Mouse (Mus musculus): ENCODE measurements around the gene Nwd2. TPM values are rescaled to one million over a fixed set of nuclear protein-coding genes. Genes with fewer than 3 reads are reported as not detected.

Nwd2 gene
- polyA plus RNA-seq, 1 experiment from 2014 or later, result 0.23 TPM

DNA sequence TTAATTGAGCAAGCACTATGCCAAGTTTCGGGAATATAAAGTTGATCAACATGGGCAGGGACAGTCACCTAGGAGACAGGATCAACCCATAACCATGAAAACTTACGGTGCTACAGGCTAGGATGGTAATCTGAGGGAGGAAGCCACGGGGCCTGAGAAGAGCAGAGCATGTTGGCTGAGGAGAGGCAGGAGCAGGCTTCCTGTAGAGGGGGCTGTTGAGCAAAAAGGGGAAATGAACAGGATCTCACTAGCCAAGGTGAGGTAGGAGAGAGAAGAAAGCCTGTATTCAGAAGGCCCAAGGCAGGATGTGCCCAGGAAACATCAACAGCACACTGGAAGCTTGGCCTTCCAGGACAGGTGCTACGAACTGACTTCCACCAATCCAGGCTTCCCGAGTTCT, 172.3 kb downstream of the Nwd2 start:
- Histone ChIP-seq H3K36me3 (ENCODE audit: control insufficient read depth, insufficient read depth, low read length) (no peaks in the 10 kb centered on the region), H3K9me3 (ENCODE audit: control insufficient read depth, low read length) (no peaks in the 10 kb centered on the region), H3K4me1 (ENCODE audit: control insufficient read depth, insufficient read depth, low read length) (peaks cover 39% of the 10 kb centered on the region), H3K27ac (ENCODE audit: low read length) (no peak overlapping the region), H3K9ac (ENCODE audit: low read depth, low read length) (no peak overlapping the region), H3K4me3 (ENCODE audit: low read length) (no peak overlapping the region), H3K4me2 (ENCODE audit: low read depth, low read length) (no peak overlapping the region), H3K27me3 (replicated peaks; ENCODE audit: control insufficient read depth, insufficient read depth, low read length) (no peaks in the 10 kb centered on the region)
- WGBS, result 84% methylated on average over 5 of the region's 5 CpGs
- no peak for ATAC-seq

DNA sequence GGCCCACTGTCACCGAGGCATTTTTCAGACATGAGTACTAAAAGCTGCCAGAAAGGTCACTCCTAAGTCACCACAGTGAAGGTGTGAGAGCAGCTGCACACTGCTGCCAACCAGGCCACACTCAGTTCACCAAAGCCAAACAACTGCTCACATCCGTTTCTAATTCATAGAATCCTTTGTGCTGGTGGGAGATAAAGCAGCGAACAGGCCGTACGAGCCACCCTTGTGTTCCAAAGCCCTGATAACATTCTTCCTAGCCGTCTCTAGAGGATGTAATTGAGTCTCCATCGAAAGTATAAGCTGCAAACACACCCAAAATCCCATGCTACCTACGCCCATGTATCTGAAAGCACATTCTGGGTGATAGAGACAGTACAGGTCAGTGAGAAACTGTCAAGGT, 173.0 kb downstream of the Nwd2 start:
- Histone ChIP-seq H3K9me3 (ENCODE audit: control insufficient read depth, low read length) (no peaks in the 10 kb centered on the region), H3K4me2 (ENCODE audit: low read depth, low read length) (no peak overlapping the region), H3K9ac (ENCODE audit: low read depth, low read length) (no peak overlapping the region), H3K36me3 (ENCODE audit: control insufficient read depth, insufficient read depth, low read length) (no peaks in the 10 kb centered on the region), H3K4me3 (ENCODE audit: low read length) (no peak overlapping the region), H3K27me3 (replicated peaks; ENCODE audit: control insufficient read depth, insufficient read depth, low read length) (no peaks in the 10 kb centered on the region), H3K27ac (ENCODE audit: low read length) (peak overlapping the region; percentile 22), H3K4me1 (ENCODE audit: control insufficient read depth, insufficient read depth, low read length) (peaks cover 44% of the 10 kb centered on the region)
- ATAC-seq, result no peak
- WGBS, result 49% methylated on average over 8 of the region's 8 CpGs

- H3K9me3 ChIP-seq (ENCODE audit: control insufficient read depth, low read length), result no peaks in the 10 kb centered on the region
- no peaks in the 10 kb centered on the region for H3K27me3 ChIP-seq (replicated peaks; ENCODE audit: control insufficient read depth, insufficient read depth, low read length)
- no peaks in the 10 kb centered on the region for H3K36me3 ChIP-seq (ENCODE audit: control insufficient read depth, insufficient read depth, low read length)
- H3K27ac ChIP-seq (ENCODE audit: low read length), result peak overlapping the region; percentile 76
- no peak overlapping the region for H3K4me3 ChIP-seq (ENCODE audit: low read length)
- H3K9ac ChIP-seq (ENCODE audit: low read depth, low read length), result peak overlapping the region; percentile 19; the same call in 1 of the 2 replicates
- peaks cover 49% of the 10 kb centered on the region for H3K4me1 ChIP-seq (ENCODE audit: control insufficient read depth, insufficient read depth, low read length)
- peak; percentile 86 for ATAC-seq
- WGBS, result 44% methylated on average over 10 of the region's 10 CpGs
- H3K4me2 ChIP-seq (ENCODE audit: low read depth, low read length), result peak overlapping the region; percentile 37
These were observed 174.7 kb downstream of the Nwd2 start for GRCm38 (mm10) chr5:63823362-63824332.

DNA sequence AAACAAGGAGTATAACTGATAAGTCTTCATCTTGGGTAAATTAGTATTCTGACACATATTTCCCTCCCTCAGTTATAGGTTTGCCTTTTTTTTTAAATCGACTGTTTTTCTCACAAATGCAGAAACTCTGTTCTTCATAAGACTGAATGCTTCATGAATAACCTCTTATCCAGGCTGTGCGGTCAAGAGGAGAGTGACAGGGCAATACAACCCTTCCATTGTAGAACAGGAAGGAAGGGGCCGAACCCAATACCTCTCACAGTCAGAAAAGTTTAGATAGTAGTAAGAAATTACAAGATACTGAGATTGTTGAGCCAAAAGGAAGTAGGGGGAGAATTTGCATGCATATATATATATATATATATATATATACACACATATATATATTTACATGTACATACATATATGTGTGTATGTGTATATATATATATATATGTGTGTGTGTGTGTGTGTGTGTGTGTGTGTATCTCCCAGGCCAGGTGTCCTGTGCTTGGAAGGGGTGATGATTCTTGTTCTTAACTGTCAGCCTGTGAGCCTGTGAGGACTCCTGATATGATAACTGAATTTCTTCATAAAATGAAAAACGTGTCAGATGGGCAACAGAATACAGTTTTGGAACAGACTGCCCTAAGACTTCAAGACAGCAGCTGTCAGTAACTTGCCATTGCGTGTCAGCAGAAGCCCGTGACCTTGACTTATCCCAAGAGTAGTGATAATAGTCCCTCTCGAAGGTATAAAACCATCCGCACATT, 175.9 kb downstream of the Nwd2 start:
- peak overlapping the region; percentile 37; the same call in 1 of the 2 replicates for H3K4me2 ChIP-seq (ENCODE audit: low read depth, low read length)
- no peak overlapping the region for H3K4me3 ChIP-seq (ENCODE audit: low read length)
- ATAC-seq, result no peak
- no peaks in the 10 kb centered on the region for H3K9me3 ChIP-seq (ENCODE audit: control insufficient read depth, low read length)
- no peaks in the 10 kb centered on the region for H3K36me3 ChIP-seq (ENCODE audit: control insufficient read depth, insufficient read depth, low read length)
- H3K27me3 ChIP-seq (replicated peaks; ENCODE audit: control insufficient read depth, insufficient read depth, low read length), result no peaks in the 10 kb centered on the region
- no peak overlapping the region for H3K9ac ChIP-seq (ENCODE audit: low read depth, low read length)
- H3K4me1 ChIP-seq (ENCODE audit: control insufficient read depth, insufficient read depth, low read length), result peaks cover 45% of the 10 kb centered on the region
- H3K27ac ChIP-seq (ENCODE audit: low read length), result peak overlapping the region; percentile 76
- 68% methylated on average over 8 of the region's 8 CpGs for WGBS

DNA sequence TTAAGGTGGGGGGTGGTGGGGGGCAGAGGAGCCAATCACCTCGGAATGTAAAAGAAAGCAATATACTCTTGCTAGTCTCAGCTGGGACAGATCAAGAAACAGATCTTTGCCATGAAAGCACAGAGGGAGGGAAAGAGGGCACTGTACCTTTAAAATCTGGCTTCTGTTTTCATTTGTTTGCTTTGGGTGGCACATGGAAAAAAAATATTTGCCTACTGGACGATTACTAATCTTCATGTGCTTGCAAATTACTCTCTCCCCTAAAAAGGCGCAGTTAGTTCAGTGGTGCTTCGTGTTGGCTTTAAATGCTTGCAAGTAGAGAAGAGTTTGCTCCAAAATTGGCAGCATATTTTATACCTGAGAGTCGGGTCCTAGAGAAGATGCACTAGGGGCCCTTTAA, 177.0 kb downstream of the Nwd2 start:
- Histone ChIP-seq H3K27me3 (replicated peaks; ENCODE audit: control insufficient read depth, insufficient read depth, low read length) (no peaks in the 10 kb centered on the region), H3K4me1 (ENCODE audit: control insufficient read depth, insufficient read depth, low read length) (peaks cover 49% of the 10 kb centered on the region), H3K9ac (ENCODE audit: low read depth, low read length) (no peak overlapping the region), H3K36me3 (ENCODE audit: control insufficient read depth, insufficient read depth, low read length) (no peaks in the 10 kb centered on the region), H3K4me3 (ENCODE audit: low read length) (no peak overlapping the region), H3K4me2 (ENCODE audit: low read depth, low read length) (0 out of 2 replicates have a peak overlapping the region, but pooled peaks have one; percentile 12), H3K9me3 (ENCODE audit: control insufficient read depth, low read length) (no peaks in the 10 kb centered on the region), H3K27ac (ENCODE audit: low read length) (peak overlapping the region; percentile 37)
- WGBS, result 44% methylated on average over 5 of the region's 5 CpGs
- ATAC-seq, result no peak

- Histone ChIP-seq H3K4me2 (ENCODE audit: low read depth, low read length) (no peak overlapping the region), H3K9me3 (ENCODE audit: control insufficient read depth, low read length) (no peaks in the 10 kb centered on the region), H3K36me3 (ENCODE audit: control insufficient read depth, insufficient read depth, low read length) (no peaks in the 10 kb centered on the region), H3K4me3 (ENCODE audit: low read length) (no peak overlapping the region), H3K27ac (ENCODE audit: low read length) (peak overlapping the region; percentile 29), H3K27me3 (replicated peaks; ENCODE audit: control insufficient read depth, insufficient read depth, low read length) (no peaks in the 10 kb centered on the region), H3K4me1 (ENCODE audit: control insufficient read depth, insufficient read depth, low read length) (peaks cover 43% of the 10 kb centered on the region), H3K9ac (ENCODE audit: low read depth, low read length) (no peak overlapping the region)
- no peak for ATAC-seq
- WGBS, result 30% methylated on average over 6 of the region's 6 CpGs
These were observed 178.1 kb downstream of the Nwd2 start for GRCm38 (mm10) chr5:63827006-63827405.

DNA sequence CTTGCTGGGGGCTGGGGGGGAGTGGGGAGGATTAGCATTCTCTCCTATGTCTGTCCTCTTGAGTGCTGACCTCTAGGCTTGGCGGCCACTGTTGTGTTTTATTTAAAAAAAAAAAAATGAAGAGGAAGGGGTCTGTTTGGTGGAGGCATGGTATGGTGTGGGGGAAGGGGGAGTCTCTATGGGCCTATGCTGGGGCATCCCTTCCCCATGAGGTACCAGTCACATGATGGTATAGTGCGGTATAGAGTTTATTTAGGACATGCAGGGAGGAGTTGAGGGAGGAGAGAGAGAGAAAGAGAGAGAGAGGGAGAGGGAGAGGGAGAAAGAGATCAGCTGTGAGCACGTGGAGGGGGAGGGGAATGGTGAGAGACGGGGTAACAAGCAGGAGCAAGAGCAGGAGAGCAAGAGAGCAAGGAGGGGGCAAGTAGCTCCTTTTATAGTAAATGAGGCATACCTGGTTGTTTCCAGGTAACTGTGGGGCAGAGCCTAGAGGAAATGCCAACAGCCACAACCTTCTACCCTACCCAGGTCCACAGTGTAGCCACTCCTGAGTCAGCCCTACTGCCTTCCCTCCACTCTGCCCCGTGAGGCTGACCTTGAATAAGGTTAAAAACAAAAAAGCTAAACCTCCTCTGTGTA, 178.6 kb downstream of the Nwd2 start:
- H3K4me2 ChIP-seq (ENCODE audit: low read depth, low read length), result no peak overlapping the region
- no peak for ATAC-seq
- H3K4me1 ChIP-seq (ENCODE audit: control insufficient read depth, insufficient read depth, low read length), result peaks cover 40% of the 10 kb centered on the region
- H3K9ac ChIP-seq (ENCODE audit: low read depth, low read length), result no peak overlapping the region
- H3K4me3 ChIP-seq (ENCODE audit: low read length), result no peak overlapping the region
- peak overlapping the region; percentile 1; the same call in 1 of the 2 replicates for H3K27ac ChIP-seq (ENCODE audit: low read length)
- no peaks in the 10 kb centered on the region for H3K9me3 ChIP-seq (ENCODE audit: control insufficient read depth, low read length)
- H3K36me3 ChIP-seq (ENCODE audit: control insufficient read depth, insufficient read depth, low read length), result no peaks in the 10 kb centered on the region
- H3K27me3 ChIP-seq (replicated peaks; ENCODE audit: control insufficient read depth, insufficient read depth, low read length), result no peaks in the 10 kb centered on the region
- WGBS, result 48% methylated on average over 5 of the region's 5 CpGs

GRCm38 (mm10) chr5:63828380-63829185, 179.7 kb downstream of the Nwd2 start:
- Histone ChIP-seq H3K9ac (ENCODE audit: low read depth, low read length) (no peak overlapping the region), H3K4me2 (ENCODE audit: low read depth, low read length) (no peak overlapping the region), H3K27ac (ENCODE audit: low read length) (no peak overlapping the region), H3K36me3 (ENCODE audit: control insufficient read depth, insufficient read depth, low read length) (no peaks in the 10 kb centered on the region), H3K4me1 (ENCODE audit: control insufficient read depth, insufficient read depth, low read length) (peaks cover 38% of the 10 kb centered on the region), H3K27me3 (replicated peaks; ENCODE audit: control insufficient read depth, insufficient read depth, low read length) (no peaks in the 10 kb centered on the region), H3K4me3 (ENCODE audit: low read length) (no peak overlapping the region), H3K9me3 (ENCODE audit: control insufficient read depth, low read length) (no peaks in the 10 kb centered on the region)
- 73% methylated on average over 10 of the region's 10 CpGs for WGBS
- ATAC-seq, result no peak
